ENCODE assay signal across 18 mouse cellular contexts in genomic region chr5:74249794-74250193, GRCm38 (mm10). TPM values are rescaled to one million over a fixed set of nuclear protein-coding genes. Genes with fewer than 3 reads are reported as not detected.
DNase-seq lines count a peak whose midpoint lies in the region; ATAC-seq and TF ChIP-seq lines count a peak whose summit lies in the region.
"Had no signal": no experiment of that assay in that cellular context is flagged by ENCODE, and none has a peak within 500 bp of the region (broad histone marks: within the 10 kb centered on the region; RNA-seq: fewer than 3 reads in every experiment).

No protein-coding gene starts in this region.

- ATAC-seq in stomach, postnatal 0 days (ENCODE audit: low FRiP score, low TSS enrichment) = peak; percentile 27; the same call in 1 of the 2 replicates
- no peak for ATAC-seq in midbrain, embryonic 11.5 days (ENCODE audit: low FRiP score)
- ATAC-seq: liver, postnatal 0 days; Patski had no signal

- WGBS in cerebellum, adult 2 months = 52% methylated on average over 3 of the region's 3 CpGs
- WGBS in heart, embryonic 10.5 days = 61% methylated on average over 3 of the region's 3 CpGs
- WGBS in stomach, postnatal 0 days = 49% methylated on average over 3 of the region's 3 CpGs
- 69% methylated on average over 3 of the region's 3 CpGs for WGBS in midbrain, embryonic 11.5 days

- no peak overlapping the region for H3K4me3 ChIP-seq in cerebellum, adult 2 months (replicated peaks; ENCODE audit: insufficient read depth, low read depth, low read length)
- H3K4me3 ChIP-seq in heart, embryonic 10.5 days = no peak overlapping the region
- no peak overlapping the region for H3K4me3 ChIP-seq in stomach, postnatal 0 days (ENCODE audit: low read depth, low read length)
- no peak overlapping the region for H3K4me3 ChIP-seq in midbrain, embryonic 11.5 days (ENCODE audit: low read depth, low read length)
- H3K4me3 ChIP-seq: forebrain, embryonic 12.5 days; hindbrain, embryonic 15.5 days; megakaryocyte, embryonic 14.5 days had no signal

- H3K27me3 ChIP-seq in cerebellum, adult 2 months (ENCODE audit: control insufficient read depth, insufficient read depth, low read length) = no peaks in the 10 kb centered on the region
- H3K27me3 ChIP-seq in heart, embryonic 10.5 days (ENCODE audit: insufficient read depth, poor library complexity, severe bottlenecking) = no peaks in the 10 kb centered on the region
- H3K27me3 ChIP-seq in stomach, postnatal 0 days (ENCODE audit: control insufficient read depth, insufficient read depth, low read length) = no peaks in the 10 kb centered on the region
- H3K27me3 ChIP-seq in midbrain, embryonic 11.5 days (ENCODE audit: control insufficient read depth, insufficient read depth, low read length) = no peaks in the 10 kb centered on the region
- H3K27me3 ChIP-seq: forebrain, embryonic 12.5 days; hindbrain, embryonic 15.5 days; Patski had no signal

- peaks cover 39% of the 10 kb centered on the region for H3K4me1 ChIP-seq in cerebellum, adult 2 months (ENCODE audit: control insufficient read depth, insufficient read depth, low read length)
- peaks cover 75% of the 10 kb centered on the region for H3K4me1 ChIP-seq in heart, embryonic 10.5 days
- peaks cover 3% of the 10 kb centered on the region; the same call in 1 of the 2 replicates for H3K4me1 ChIP-seq in stomach, postnatal 0 days (replicated peaks; ENCODE audit: control insufficient read depth, insufficient read depth)
- H3K4me1 ChIP-seq in midbrain, embryonic 11.5 days (ENCODE audit: control insufficient read depth, insufficient read depth, low read length) = no peaks in the 10 kb centered on the region
- H3K4me1 ChIP-seq: hindbrain, embryonic 15.5 days had no signal

- H3K4me2 ChIP-seq in stomach, postnatal 0 days (replicated peaks; ENCODE audit: low read depth) = no peak overlapping the region
- H3K4me2 ChIP-seq in midbrain, embryonic 11.5 days = no peak overlapping the region
- H3K4me2 ChIP-seq: forebrain, embryonic 12.5 days; hindbrain, embryonic 15.5 days had no signal

- H3K9me3 ChIP-seq in heart, embryonic 10.5 days = no peaks in the 10 kb centered on the region
- H3K9me3 ChIP-seq in stomach, postnatal 0 days (ENCODE audit: control insufficient read depth, low read length) = no peaks in the 10 kb centered on the region
- no peaks in the 10 kb centered on the region for H3K9me3 ChIP-seq in midbrain, embryonic 11.5 days (ENCODE audit: control insufficient read depth, low read length)
- H3K9me3 ChIP-seq: forebrain, embryonic 12.5 days; hindbrain, embryonic 15.5 days; megakaryocyte, embryonic 14.5 days had no signal

- no peak for DNase-seq in cerebellum, adult 2 months
- no peak for DNase-seq in cerebellum, adult 18-20 months
- no peak for DNase-seq in heart, embryonic 10.5 days (ENCODE audit: low spot score)
- no peak for DNase-seq in heart, postnatal 10 days
- DNase-seq in testis, postnatal 10 days (ENCODE audit: low spot score) = peak; percentile 29
- DNase-seq in testis, postnatal 14 days (ENCODE audit: low spot score) = no peak
- no peak for DNase-seq in stomach, postnatal 0 days (ENCODE audit: low spot score)
- no peak for DNase-seq in midbrain, embryonic 11.5 days (ENCODE audit: low spot score, missing footprints)
- DNase-seq: adrenal gland, postnatal 10 days; gastrocnemius, postnatal 36 days; liver; liver, postnatal 0 days; right cerebral cortex, postnatal 14 days; spleen, adult 18-20 months had no signal

- TF ChIP-seq CTCF in cerebellum, adult 2 months (IDR thresholded peaks at IDR 0.05; ENCODE audit: borderline replicate concordance, insufficient read depth, low read depth, low read length) = no peak
- no peak for TF ChIP-seq CTCF in stomach, postnatal 0 days (IDR thresholded peaks at IDR 0.05; ENCODE audit: low read depth)

- H3K9ac ChIP-seq in stomach, postnatal 0 days (ENCODE audit: low read length) = no peak overlapping the region
- H3K9ac ChIP-seq in midbrain, embryonic 11.5 days (ENCODE audit: low read length) = no peak overlapping the region
- H3K9ac ChIP-seq: forebrain, embryonic 12.5 days; hindbrain, embryonic 15.5 days; liver, postnatal 0 days had no signal

- intact Hi-C loops in heart, postnatal 10 days (cut with DNase I) = loop anchor here (5.0 kb wide), 1 partner anchor 42 kb away; no protein-coding TSS in a partner anchor

- H3K36me3 ChIP-seq in heart, embryonic 10.5 days = no peaks in the 10 kb centered on the region
- no peaks in the 10 kb centered on the region for H3K36me3 ChIP-seq in stomach, postnatal 0 days (ENCODE audit: control insufficient read depth, insufficient read depth, low read length)
- no peaks in the 10 kb centered on the region for H3K36me3 ChIP-seq in midbrain, embryonic 11.5 days (ENCODE audit: control insufficient read depth, insufficient read depth, low read length)
- H3K36me3 ChIP-seq: forebrain, embryonic 12.5 days; hindbrain, embryonic 15.5 days had no signal

- peak overlapping the region; percentile 34 for H3K27ac ChIP-seq in cerebellum, adult 2 months (ENCODE audit: insufficient read depth, low read length)
- H3K27ac ChIP-seq in heart, embryonic 10.5 days = peak overlapping the region; percentile 69
- H3K27ac ChIP-seq in stomach, postnatal 0 days (replicated peaks) = no peak overlapping the region
- H3K27ac ChIP-seq in midbrain, embryonic 11.5 days (ENCODE audit: low read depth, low read length) = no peak overlapping the region
- H3K27ac ChIP-seq: forebrain, embryonic 12.5 days; hindbrain, embryonic 15.5 days had no signal

- no peak for TF ChIP-seq EP300 in stomach, postnatal 0 days (optimal IDR thresholded peaks at IDR 0.05)

- TF ChIP-seq POLR2A in cerebellum, adult 2 months (IDR thresholded peaks at IDR 0.05; ENCODE audit: borderline replicate concordance, insufficient read depth, low read length) = no peak

RNA-seq across cellular contexts. Expression of gene Rasl11b, which starts 54.7 kb away (rescaled TPM):
- polyA plus RNA-seq in cerebellum, adult 2 months (2012; rRNA removed) = 40.7 and 44.3 TPM in 2 replicates
- polyA plus RNA-seq in heart, embryonic 10.5 days (2016; fragmentation: Nextera tagmentation; extraction: Ambion mirVana) = 58.3 and 65.9 TPM in 2 replicates
- total RNA-seq in heart, postnatal 10 days (2021) = 10 to 100 TPM; 46.0 to 59.9 TPM
- polyA plus RNA-seq in stomach, postnatal 0 days (2015; fragmentation: Nextera tagmentation; extraction: Ambion mirVana) = 33.6 and 45.0 TPM in 2 replicates
- polyA plus RNA-seq in midbrain, embryonic 11.5 days (2014; fragmentation: Nextera tagmentation; extraction: Ambion mirVana) = 27.0 and 29.0 TPM in 2 replicates

Comparison
In these comparisons a context has a peak if more than half of its experiments do, and no peak if none do; other contexts are left out.
1. H3K27ac ChIP-seq: peak in cerebellum, adult 2 months (single experiment) and heart, embryonic 10.5 days (single experiment); none in stomach, postnatal 0 days (single experiment) and midbrain, embryonic 11.5 days (single experiment).